ENCODE assay signal across 23 mouse cellular contexts in the genomic region with DNA sequence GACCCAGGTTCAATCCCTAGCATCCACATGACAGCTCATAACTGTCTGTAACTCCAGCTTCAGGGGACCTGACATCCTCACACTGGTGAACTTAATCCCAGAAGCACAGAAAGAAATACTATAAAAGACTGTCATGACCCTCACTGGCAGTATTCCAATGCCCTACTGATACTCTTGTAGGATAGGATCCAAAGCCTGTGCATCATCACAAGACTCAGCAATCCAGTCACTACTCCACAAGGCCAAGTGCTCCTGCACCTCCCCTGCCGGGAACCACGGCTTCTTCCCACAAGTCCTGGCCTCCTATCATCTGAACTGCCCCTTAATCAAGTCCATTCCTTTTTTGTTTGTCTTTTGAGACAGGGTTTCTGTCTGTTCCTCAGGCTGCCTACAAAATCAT. TPM values are rescaled to one million over a fixed set of nuclear protein-coding genes. Genes with fewer than 3 reads are reported as not detected.
DNase-seq lines count a peak whose midpoint lies in the region; ATAC-seq and TF ChIP-seq lines count a peak whose summit lies in the region.
"Had no signal": no experiment of that assay in that cellular context is flagged by ENCODE, and none has a peak within 500 bp of the region (broad histone marks: within the 10 kb centered on the region; RNA-seq: fewer than 3 reads in every experiment).

No protein-coding gene starts in this region.

- no peak overlapping the region for H3K9ac ChIP-seq in liver, embryonic 11.5 days (ENCODE audit: low read depth, low read length)
- H3K9ac ChIP-seq in liver, postnatal 0 days (replicated peaks), result no peak overlapping the region
- no peak overlapping the region for H3K9ac ChIP-seq in forebrain, embryonic 15.5 days (replicated peaks)
- H3K9ac ChIP-seq: embryonic facial prominence, embryonic 15.5 days; hindbrain, embryonic 13.5 days; kidney, embryonic 15.5 days; limb, embryonic 13.5 days; lung, embryonic 15.5 days; stomach, embryonic 15.5 days had no signal

- no peak for TF ChIP-seq EP300 in liver, postnatal 0 days (IDR thresholded peaks at IDR 0.05; ENCODE audit: low read depth)

- 70% methylated on average over 2 of the region's 2 CpGs for WGBS in liver, embryonic 11.5 days
- WGBS in liver, postnatal 0 days (ENCODE audit: insufficient replicate concordance), result 80% methylated on average over 2 of the region's 2 CpGs
- 81% methylated on average over 2 of the region's 2 CpGs for WGBS in forebrain, embryonic 15.5 days

- ATAC-seq in liver, embryonic 11.5 days (replicated peaks; ENCODE audit: low FRiP score), result no peak
- ATAC-seq in liver, postnatal 0 days, result no peak
- no peak for ATAC-seq in forebrain, embryonic 15.5 days (replicated peaks)
- ATAC-seq: forebrain, embryonic 16.5 days had no signal

- no peak for TF ChIP-seq CTCF in liver, postnatal 0 days (IDR thresholded peaks at IDR 0.05; ENCODE audit: low read depth)

- no peaks in the 10 kb centered on the region for H3K27me3 ChIP-seq in liver, embryonic 11.5 days (replicated peaks; ENCODE audit: control insufficient read depth, insufficient read depth, low read length)
- H3K27me3 ChIP-seq in liver, postnatal 0 days (ENCODE audit: insufficient read depth, low read length), result no peaks in the 10 kb centered on the region
- no peaks in the 10 kb centered on the region for H3K27me3 ChIP-seq in forebrain, embryonic 15.5 days
- H3K27me3 ChIP-seq: embryonic facial prominence, embryonic 15.5 days; hindbrain, embryonic 13.5 days; kidney, embryonic 15.5 days; limb, embryonic 13.5 days; lung, embryonic 15.5 days; stomach, embryonic 15.5 days had no signal

- H3K4me3 ChIP-seq in liver, embryonic 11.5 days (ENCODE audit: low read depth, low read length), result no peak overlapping the region
- H3K4me3 ChIP-seq in liver, postnatal 0 days (ENCODE audit: low read depth, low read length), result no peak overlapping the region
- no peak overlapping the region for H3K4me3 ChIP-seq in forebrain, embryonic 15.5 days
- H3K4me3 ChIP-seq: embryonic facial prominence, embryonic 15.5 days; heart, adult 2 months; hindbrain, embryonic 13.5 days; kidney, embryonic 15.5 days; limb, embryonic 13.5 days; lung, embryonic 15.5 days; midbrain, embryonic 10.5 days; stomach, embryonic 15.5 days had no signal

- H3K27ac ChIP-seq in liver, embryonic 11.5 days (ENCODE audit: low read depth, low read length), result peak overlapping the region; percentile 15; the same call in 1 of the 2 replicates
- no peak overlapping the region for H3K27ac ChIP-seq in liver, postnatal 0 days (ENCODE audit: low read depth)
- H3K27ac ChIP-seq in forebrain, embryonic 15.5 days (replicated peaks), result no peak overlapping the region
- H3K27ac ChIP-seq: embryonic facial prominence, embryonic 15.5 days; heart, adult 2 months; hindbrain, embryonic 13.5 days; kidney, embryonic 15.5 days; limb, embryonic 13.5 days; lung, embryonic 15.5 days; midbrain, embryonic 10.5 days; stomach, embryonic 15.5 days had no signal

- H3K4me1 ChIP-seq in liver, embryonic 11.5 days (replicated peaks; ENCODE audit: control insufficient read depth, insufficient read depth, low read length), result peaks cover 32% of the 10 kb centered on the region
- H3K4me1 ChIP-seq in liver, postnatal 0 days (ENCODE audit: insufficient read depth), result peaks cover 38% of the 10 kb centered on the region
- peaks cover 16% of the 10 kb centered on the region for H3K4me1 ChIP-seq in forebrain, embryonic 15.5 days

- peak overlapping the region; percentile 13; the same call in 1 of the 2 replicates for H3K4me2 ChIP-seq in liver, embryonic 11.5 days
- H3K4me2 ChIP-seq in liver, postnatal 0 days (ENCODE audit: low read depth, low read length), result no peak overlapping the region
- no peak overlapping the region for H3K4me2 ChIP-seq in forebrain, embryonic 15.5 days (replicated peaks)
- H3K4me2 ChIP-seq: embryonic facial prominence, embryonic 15.5 days; hindbrain, embryonic 13.5 days; kidney, embryonic 15.5 days; limb, embryonic 13.5 days; lung, embryonic 15.5 days; stomach, embryonic 15.5 days had no signal

- no peaks in the 10 kb centered on the region for H3K9me3 ChIP-seq in liver, embryonic 11.5 days (ENCODE audit: control insufficient read depth, low read length)
- no peaks in the 10 kb centered on the region for H3K9me3 ChIP-seq in liver, postnatal 0 days (ENCODE audit: low read length)
- H3K9me3 ChIP-seq in forebrain, embryonic 15.5 days, result no peaks in the 10 kb centered on the region
- H3K9me3 ChIP-seq: embryonic facial prominence, embryonic 15.5 days; hindbrain, embryonic 13.5 days; kidney, embryonic 15.5 days; limb, embryonic 13.5 days; lung, embryonic 15.5 days; midbrain, embryonic 10.5 days; stomach, embryonic 15.5 days had no signal

- DNase-seq in liver, embryonic 11.5 days (ENCODE audit: low spot score), result no peak
- DNase-seq in liver, postnatal 0 days, result no peak
- peak; percentile 21 for DNase-seq in ovary, adult 18-20 months (ENCODE audit: low spot score)
- DNase-seq in ovary, postnatal 10 days (ENCODE audit: low spot score), result no peak
- DNase-seq in adrenal gland, postnatal 25 days, result peak; percentile 12
- no peak for DNase-seq in cerebellum, postnatal 10 days
- DNase-seq: cerebellum, adult 9-10 months; gastrocnemius, postnatal 36 days; heart, adult 2 months; kidney, adult 11 months; kidney, postnatal 4 days; lung, postnatal 4 days; thymus, adult 18-20 months; thymus, postnatal 36 days had no signal

- peaks cover 19% of the 10 kb centered on the region for H3K36me3 ChIP-seq in liver, embryonic 11.5 days (ENCODE audit: control insufficient read depth, insufficient read depth, low read length)
- H3K36me3 ChIP-seq in liver, postnatal 0 days (replicated peaks; ENCODE audit: insufficient read depth, low read length), result peaks cover 29% of the 10 kb centered on the region
- peaks cover 11% of the 10 kb centered on the region; the same call in 1 of the 2 replicates for H3K36me3 ChIP-seq in forebrain, embryonic 15.5 days

RNA-seq across cellular contexts. Expression of gene Hectd1, which starts 6.5 kb away (rescaled TPM):
- polyA plus RNA-seq in liver, embryonic 11.5 days (2014; fragmentation: Nextera tagmentation; extraction: Ambion mirVana), result 59.4 and 60.0 TPM in 2 replicates
- polyA plus RNA-seq in liver, postnatal 0 days (2015; fragmentation: Nextera tagmentation; extraction: Ambion mirVana), result 18.2 and 20.6 TPM in 2 replicates
- 96.6 and 102 TPM in 2 replicates for total RNA-seq in adrenal gland, postnatal 25 days (2021)
- polyA plus RNA-seq in forebrain, embryonic 15.5 days (2015; fragmentation: Nextera tagmentation; extraction: Ambion mirVana), result 38.8 and 42.7 TPM in 2 replicates

Comparison
In these comparisons a context has a peak if more than half of its experiments do, and no peak if none do; other contexts are left out.
1. DNase-seq: peak in ovary, adult 18-20 months (single experiment) and adrenal gland, postnatal 25 days (single experiment); none in liver, embryonic 11.5 days (single experiment), liver, postnatal 0 days (single experiment), ovary, postnatal 10 days (single experiment) and cerebellum, postnatal 10 days (0 of 2).